Mouse (Mus musculus): ENCODE data around the gene 9130230L23Rik. TPM values are rescaled to one million over a fixed set of nuclear protein-coding genes. Genes with fewer than 3 reads are reported as not detected.

The 9130230L23Rik gene
- not detected in 2 replicates for polyA plus RNA-seq (2015; fragmentation: Nextera tagmentation; extraction: Ambion mirVana)

- WGBS (ENCODE audit: insufficient replicate concordance): 44% methylated on average over 14 of the region's 14 CpGs
- no peak within 1 kb of the TSS for H3K9ac ChIP-seq
- no peaks in the 10 kb centered on the region for H3K9me3 ChIP-seq (replicated peaks)
- no peak within 1 kb of the TSS for H3K27ac ChIP-seq
- H3K4me2 ChIP-seq: peak within 1 kb of the TSS; percentile 46
- H3K4me3 ChIP-seq (replicated peaks): peak within 1 kb of the TSS; percentile 12; the same call in 1 of the 2 replicates
- ATAC-seq (ENCODE audit: low read depth) (no peak), DNase-seq (no peak)
- H3K27me3 ChIP-seq: no peaks in the 10 kb centered on the region
- H3K36me3 ChIP-seq: no peaks in the 10 kb centered on the region
- H3K4me1 ChIP-seq (replicated peaks): peaks cover 13% of the 10 kb centered on the region; the same call in 1 of the 2 replicates
These were observed at the start of gene 9130230L23Rik for GRCm38 (mm10) chr5:66004134-66004925. 9130230L23Rik (minus strand) TSS chr5:66004285.

GRCm38 (mm10) chr5:66052777-66053548 is 48.9 kb upstream of the 9130230L23Rik start:
- peaks cover 3% of the 10 kb centered on the region; the same call in 1 of the 2 replicates for H3K36me3 ChIP-seq
- WGBS (ENCODE audit: insufficient replicate concordance): 72% methylated on average over 20 of the region's 20 CpGs
- ATAC-seq (ENCODE audit: low read depth) (peak; percentile 75), DNase-seq (no peak)
- no peaks in the 10 kb centered on the region for H3K27me3 ChIP-seq
- H3K9ac ChIP-seq: 0 out of 2 replicates have a peak overlapping the region, but pooled peaks have one; percentile 13
- peak overlapping the region; percentile 18; the same call in 1 of the 2 replicates for H3K27ac ChIP-seq
- no peaks in the 10 kb centered on the region for H3K9me3 ChIP-seq (replicated peaks)
- H3K4me3 ChIP-seq (replicated peaks): peak overlapping the region; percentile 42
- peak overlapping the region; percentile 39 for H3K4me2 ChIP-seq
- H3K4me1 ChIP-seq (replicated peaks): no peaks in the 10 kb centered on the region; the same call in none of the 2 replicates

GRCm38 (mm10) chr5:66050841-66051240 is 46.8 kb upstream of the 9130230L23Rik start:
- no peak overlapping the region for H3K9ac ChIP-seq

GRCm38 (mm10) chr5:66046356-66046755 is 42.3 kb upstream of the 9130230L23Rik start:
- WGBS (ENCODE audit: insufficient replicate concordance): 50% methylated on average over 3 of the region's 3 CpGs
- H3K4me2 ChIP-seq: no peak overlapping the region
- H3K9me3 ChIP-seq (replicated peaks): no peaks in the 10 kb centered on the region
- DNase-seq (no peak), ATAC-seq (ENCODE audit: low read depth) (no peak)
- H3K27ac ChIP-seq: no peak overlapping the region
- H3K9ac ChIP-seq: no peak overlapping the region
- no peaks in the 10 kb centered on the region for H3K36me3 ChIP-seq
- H3K27me3 ChIP-seq: no peaks in the 10 kb centered on the region
- peaks cover 11% of the 10 kb centered on the region for H3K4me1 ChIP-seq (replicated peaks)
- no peak overlapping the region for H3K4me3 ChIP-seq (replicated peaks)

More at GRCm38 (mm10) chr5:66050841-66051240, 46.8 kb upstream of the 9130230L23Rik start:
- H3K27me3 ChIP-seq: no peaks in the 10 kb centered on the region
- H3K4me1 ChIP-seq (replicated peaks): peaks cover 6% of the 10 kb centered on the region
- H3K36me3 ChIP-seq: peaks cover 3% of the 10 kb centered on the region; the same call in 1 of the 2 replicates
- no peak overlapping the region for H3K4me2 ChIP-seq
- ATAC-seq (ENCODE audit: low read depth) (no peak), DNase-seq (no peak)
- no peaks in the 10 kb centered on the region for H3K9me3 ChIP-seq (replicated peaks)
- no peak overlapping the region for H3K4me3 ChIP-seq (replicated peaks)
- no peak overlapping the region for H3K27ac ChIP-seq
- 70% methylated on average over 5 of the region's 5 CpGs for WGBS (ENCODE audit: insufficient replicate concordance)

- H3K27me3 ChIP-seq: no peaks in the 10 kb centered on the region
- H3K4me1 ChIP-seq (replicated peaks): peaks cover 11% of the 10 kb centered on the region; the same call in 1 of the 2 replicates
- DNase-seq (no peak), ATAC-seq (ENCODE audit: low read depth) (peak; percentile 47)
- H3K4me3 ChIP-seq (replicated peaks): no peak overlapping the region
- H3K4me2 ChIP-seq: no peak overlapping the region
- H3K9me3 ChIP-seq (replicated peaks): no peaks in the 10 kb centered on the region
- peak overlapping the region; percentile 45; the same call in 1 of the 2 replicates for H3K27ac ChIP-seq
- WGBS (ENCODE audit: insufficient replicate concordance): 46% methylated on average over 3 of the region's 3 CpGs
- no peak overlapping the region for H3K9ac ChIP-seq
- no peaks in the 10 kb centered on the region for H3K36me3 ChIP-seq
These were observed 39.8 kb upstream of the 9130230L23Rik start for GRCm38 (mm10) chr5:66043897-66044296.

- no peak for DNase-seq
- Histone ChIP-seq H3K36me3 (no peaks in the 10 kb centered on the region), H3K27ac (peak overlapping the region; percentile 45; the same call in 1 of the 2 replicates), H3K9me3 (replicated peaks) (no peaks in the 10 kb centered on the region), H3K9ac (no peak overlapping the region), H3K4me3 (replicated peaks) (no peak overlapping the region), H3K4me1 (replicated peaks) (peaks cover 11% of the 10 kb centered on the region; the same call in 1 of the 2 replicates), H3K27me3 (no peaks in the 10 kb centered on the region), H3K4me2 (peak overlapping the region; percentile 34)
- peak; percentile 36; the same call in 1 of the 2 replicates for ATAC-seq (ENCODE audit: low read depth)
- 48% methylated on average over 10 of the region's 10 CpGs for WGBS (ENCODE audit: insufficient replicate concordance)
These were observed 38.7 kb upstream of the 9130230L23Rik start for GRCm38 (mm10) chr5:66042651-66043340.

GRCm38 (mm10) chr5:66040744-66041279 is 36.7 kb upstream of the 9130230L23Rik start:
- Histone ChIP-seq H3K36me3 (no peaks in the 10 kb centered on the region), H3K4me2 (no peak overlapping the region), H3K9ac (no peak overlapping the region), H3K4me1 (replicated peaks) (peaks cover 5% of the 10 kb centered on the region; the same call in 1 of the 2 replicates), H3K27me3 (no peaks in the 10 kb centered on the region), H3K9me3 (replicated peaks) (no peaks in the 10 kb centered on the region), H3K27ac (no peak overlapping the region), H3K4me3 (replicated peaks) (no peak overlapping the region)
- ATAC-seq (ENCODE audit: low read depth): no peak
- no peak for DNase-seq
- WGBS (ENCODE audit: insufficient replicate concordance): 71% methylated on average over 7 of the region's 7 CpGs

- Histone ChIP-seq H3K36me3 (0 out of 2 replicates have a peak, but pooled peaks cover under 1% of the 10 kb centered on the region), H3K4me1 (replicated peaks) (peaks cover 5% of the 10 kb centered on the region; the same call in 1 of the 2 replicates), H3K4me3 (replicated peaks) (no peak overlapping the region), H3K9me3 (replicated peaks) (no peaks in the 10 kb centered on the region), H3K9ac (no peak overlapping the region), H3K4me2 (no peak overlapping the region), H3K27me3 (no peaks in the 10 kb centered on the region), H3K27ac (no peak overlapping the region)
- ATAC-seq (ENCODE audit: low read depth) (no peak), DNase-seq (no peak)
- WGBS (ENCODE audit: insufficient replicate concordance): 70% methylated on average over 2 of the region's 2 CpGs
These were observed 35.7 kb upstream of the 9130230L23Rik start for GRCm38 (mm10) chr5:66039813-66040212.

GRCm38 (mm10) chr5:66037066-66037465 is 33.0 kb upstream of the 9130230L23Rik start:
- no peak for DNase-seq
- WGBS (ENCODE audit: insufficient replicate concordance): 63% methylated on average over 6 of the region's 6 CpGs

GRCm38 (mm10) chr5:66036440-66037054 is 32.5 kb upstream of the 9130230L23Rik start:
- 55% methylated on average over 7 of the region's 7 CpGs for WGBS (ENCODE audit: insufficient replicate concordance)
- no peak for DNase-seq
- H3K36me3 ChIP-seq: peaks cover 3% of the 10 kb centered on the region; the same call in 1 of the 2 replicates
- H3K4me1 ChIP-seq (replicated peaks): peaks cover 10% of the 10 kb centered on the region
- H3K9me3 ChIP-seq (replicated peaks): no peaks in the 10 kb centered on the region
- H3K27ac ChIP-seq: no peak overlapping the region
- no peaks in the 10 kb centered on the region for H3K27me3 ChIP-seq
- H3K9ac ChIP-seq: no peak overlapping the region
- no peak for ATAC-seq (ENCODE audit: low read depth)
- no peak overlapping the region for H3K4me2 ChIP-seq
- H3K4me3 ChIP-seq (replicated peaks): no peak overlapping the region

More at GRCm38 (mm10) chr5:66037066-66037465, 33.0 kb upstream of the 9130230L23Rik start:
- no peak overlapping the region for H3K27ac ChIP-seq
- no peak overlapping the region for H3K4me2 ChIP-seq
- H3K36me3 ChIP-seq: peaks cover 3% of the 10 kb centered on the region; the same call in 1 of the 2 replicates
- H3K4me3 ChIP-seq (replicated peaks): no peak overlapping the region
- H3K9me3 ChIP-seq (replicated peaks): no peaks in the 10 kb centered on the region
- no peaks in the 10 kb centered on the region for H3K27me3 ChIP-seq
- H3K4me1 ChIP-seq (replicated peaks): peaks cover 4% of the 10 kb centered on the region
- ATAC-seq (ENCODE audit: low read depth): no peak
- H3K9ac ChIP-seq: no peak overlapping the region

Measured in liver, embryonic 13.5 days (tissue).